In the genomic region with DNA sequence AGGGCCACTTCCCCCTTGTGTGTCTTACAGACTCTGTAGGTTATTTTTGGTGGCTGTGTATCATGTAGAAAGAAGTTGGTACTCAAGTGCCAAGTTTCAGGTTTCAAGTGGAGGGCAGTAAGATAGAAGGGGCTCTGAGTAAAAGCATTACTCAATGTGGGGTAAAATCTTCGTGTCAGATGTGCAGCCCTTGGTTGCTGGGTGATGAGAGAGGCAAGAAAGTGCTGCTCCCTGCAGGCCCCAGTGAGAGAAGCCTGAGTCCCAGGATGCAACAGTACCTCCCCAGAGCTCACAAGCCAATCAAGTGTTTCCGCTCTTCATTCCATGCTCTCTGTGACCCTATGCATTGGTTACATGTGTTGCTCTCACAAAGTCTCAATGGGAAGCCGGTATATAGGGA, we compare ENCODE assay signal across 28 mouse cellular contexts. TPM values are rescaled to one million over a fixed set of nuclear protein-coding genes. Genes with fewer than 3 reads are reported as not detected.
A peak's percentile ranks its signal among the peaks of the same experiment; 100 is the strongest.
DNase-seq lines count a peak whose midpoint lies in the region; ATAC-seq and TF ChIP-seq lines count a peak whose summit lies in the region.
"Had no signal": no experiment of that assay in that cellular context is flagged by ENCODE, and none has a peak within 500 bp of the region (broad histone marks: within the 10 kb centered on the region; RNA-seq: fewer than 3 reads in every experiment).

No protein-coding gene starts in this region.

- DNase-seq in CH12.LX (ENCODE audit: extremely low read depth) (peak; percentile 67), R1 (ENCODE audit: low read depth, low spot score) (peak; percentile 34)
- DNase-seq in induced T-regulatory cell, adult 2 months (ENCODE audit: low read depth) = peak; percentile 18
- no peak for DNase-seq in retina, postnatal 1 day
- no peak for DNase-seq in right cerebral cortex, postnatal 10 days (ENCODE audit: low spot score in 2 of 2)
- DNase-seq: adrenal gland, adult 8-10 months; adrenal gland, postnatal 14 days; adrenal gland, postnatal 36 days; B cell, adult 2 months; cerebellum, adult 11-12 months; cerebellum, adult 2 months; cerebellum, adult 9-11 months; cerebellum, postnatal 14 days; cerebellum, postnatal 36 days; embryo, embryonic 11 days had no signal

- peak overlapping the region; percentile 77 for H3K27ac ChIP-seq in CH12.LX (ENCODE audit: insufficient read depth, low read depth)
- H3K27ac ChIP-seq in hindbrain, embryonic 16.5 days (ENCODE audit: low read depth, low read length) = no peak overlapping the region
- H3K27ac ChIP-seq: embryonic facial prominence, embryonic 13.5 days; embryonic facial prominence, embryonic 15.5 days; forebrain, embryonic 10.5 days; forebrain, embryonic 12.5 days had no signal

- peak; percentile 33 for TF ChIP-seq RAD21 in CH12.LX (IDR thresholded peaks at IDR 0.05; ENCODE audit: low read depth, low read length)

- 0 out of 2 replicates have a peak overlapping the region, but pooled peaks have one; percentile 0 for H3K9ac ChIP-seq in CH12.LX (ENCODE audit: insufficient read depth, low read depth)
- H3K9ac ChIP-seq in hindbrain, embryonic 16.5 days (ENCODE audit: low read depth, low read length) = no peak overlapping the region
- H3K9ac ChIP-seq: embryonic facial prominence, embryonic 13.5 days; embryonic facial prominence, embryonic 15.5 days; forebrain, embryonic 12.5 days had no signal

- TF ChIP-seq POLR2A in CH12.LX (IDR thresholded peaks at IDR 0.05; ENCODE audit: low read depth, low read length) = no peak; the same call in 1 of the 2 replicates

- no peak for ATAC-seq in hindbrain, embryonic 16.5 days
- ATAC-seq: activated CD4-positive, CD25-positive, alpha-beta regulatory T cell, adult 4 months; CD4-positive, CD25-positive, alpha-beta regulatory T cell, adult 4 months; forebrain, embryonic 14.5 days; forebrain, embryonic 16.5 days; Patski had no signal

- peak in 1 of 2 experiments; percentile 50; a peak in 2 of 4 replicates for TF ChIP-seq CTCF in CH12.LX (conservative IDR thresholded peaks at IDR 0.05 in 1 of 2, IDR thresholded peaks at IDR 0.05 in 1 of 2; ENCODE audit: low read depth in 2 of 2, low read length in 2 of 2)

- in situ Hi-C loops in CH12.LX (cut with MboI; ENCODE audit: low pct_ligation_motif_present, low pct_unique_long_range_greater_than_20kb, low sequenced_read_pairs) = loop anchor here (5.0 kb wide), 1 partner anchor 49 kb away; the partner anchor contains the start of gene Chrnb4

- H3K79me2 ChIP-seq in CH12.LX (replicated peaks; ENCODE audit: control insufficient read depth, extremely low read depth, insufficient read depth, poor library complexity, severe bottlenecking) = no peaks in the 10 kb centered on the region

- H3K4me1 ChIP-seq in CH12.LX (ENCODE audit: control insufficient read depth in 1 of 2, insufficient read depth in 2 of 2) = peaks cover 21 to 26% of the 10 kb centered on the region in 2 experiments
- H3K4me1 ChIP-seq in hindbrain, embryonic 16.5 days (ENCODE audit: control insufficient read depth, insufficient read depth, low read depth, low read length) = no peaks in the 10 kb centered on the region
- H3K4me1 ChIP-seq: embryonic facial prominence, embryonic 13.5 days; embryonic facial prominence, embryonic 15.5 days; forebrain, embryonic 12.5 days had no signal

- dilution Hi-C loops in CH12.LX (cut with MboI; ENCODE audit: extremely low pct_ligation_motif_present, extremely low pct_unique_long_range_greater_than_20kb, low sequenced_read_pairs) = no loop called here

- H3K4me2 ChIP-seq in CH12.LX (ENCODE audit: insufficient read depth, low read depth, poor library complexity, severe bottlenecking) = peak overlapping the region; percentile 79
- no peak overlapping the region for H3K4me2 ChIP-seq in hindbrain, embryonic 16.5 days (ENCODE audit: low read length)
- H3K4me2 ChIP-seq: embryonic facial prominence, embryonic 13.5 days; embryonic facial prominence, embryonic 15.5 days; forebrain, embryonic 12.5 days had no signal

- WGBS in hindbrain, embryonic 16.5 days = 70% methylated on average over 3 of the region's 3 CpGs

- no peaks in the 10 kb centered on the region for H3K27me3 ChIP-seq in CH12.LX (replicated peaks)
- H3K27me3 ChIP-seq in hindbrain, embryonic 16.5 days (replicated peaks; ENCODE audit: control insufficient read depth, insufficient read depth, low read length) = no peaks in the 10 kb centered on the region; the same call in 1 of the 2 replicates
- H3K27me3 ChIP-seq: embryonic facial prominence, embryonic 13.5 days; embryonic facial prominence, embryonic 15.5 days; forebrain, embryonic 12.5 days; Patski had no signal

- no peak for TF ChIP-seq EP300 in CH12.LX (IDR thresholded peaks at IDR 0.05; ENCODE audit: low read length)

- H3K4me3 ChIP-seq in CH12.LX (replicated peaks in 1 of 3; ENCODE audit: low read depth in 2 of 3, low read length in 2 of 3, poor library complexity in 1 of 3) = peak overlapping the region in 1 of 3 experiments; percentile 17
- H3K4me3 ChIP-seq in hindbrain, embryonic 16.5 days (ENCODE audit: low read length) = no peak overlapping the region
- H3K4me3 ChIP-seq: embryonic facial prominence, embryonic 13.5 days; embryonic facial prominence, embryonic 15.5 days; erythroblast, embryonic 14.5 days; forebrain, embryonic 10.5 days; forebrain, embryonic 12.5 days had no signal

- no peaks in the 10 kb centered on the region for H3K36me3 ChIP-seq in CH12.LX (replicated peaks in 1 of 2; ENCODE audit: control insufficient read depth in 1 of 2, insufficient read depth in 1 of 2, low read length in 1 of 2)
- H3K36me3 ChIP-seq in hindbrain, embryonic 16.5 days (ENCODE audit: control insufficient read depth, insufficient read depth, low read length) = no peaks in the 10 kb centered on the region
- H3K36me3 ChIP-seq: embryonic facial prominence, embryonic 13.5 days; embryonic facial prominence, embryonic 15.5 days; forebrain, embryonic 10.5 days; forebrain, embryonic 12.5 days; G1E had no signal

- H3K9me3 ChIP-seq in CH12.LX (replicated peaks; ENCODE audit: low read length) = no peaks in the 10 kb centered on the region
- H3K9me3 ChIP-seq in hindbrain, embryonic 16.5 days (ENCODE audit: control insufficient read depth, low read length) = no peaks in the 10 kb centered on the region
- H3K9me3 ChIP-seq: embryonic facial prominence, embryonic 13.5 days; embryonic facial prominence, embryonic 15.5 days; forebrain, embryonic 10.5 days; forebrain, embryonic 12.5 days; G1E had no signal

TF ChIP-seq in CH12.LX, 34 proteins besides CTCF, POLR2A, EP300 and RAD21:
- TF ChIP-seq MYC (IDR thresholded peaks at IDR 0.05; ENCODE audit: low read depth, low read length) (peak; percentile 51; the same call in 1 of the 2 replicates), MEF2A (IDR thresholded peaks at IDR 0.05; ENCODE audit: borderline replicate concordance, low read depth, low read length) (peak; percentile 83; the same call in 1 of the 2 replicates), HCFC1 (IDR thresholded peaks at IDR 0.05; ENCODE audit: low read depth, low read length) (no peak), E2F4 (IDR thresholded peaks at IDR 0.05; ENCODE audit: insufficient replicate concordance, low read depth, low read length) (no peak), ZNF384 (IDR thresholded peaks at IDR 0.05; ENCODE audit: low read depth, low read length) (no peak), JUN (IDR thresholded peaks at IDR 0.05; ENCODE audit: insufficient read depth, low read depth, low read length) (no peak), BHLHE40 (IDR thresholded peaks at IDR 0.05; ENCODE audit: low read depth, low read length) (no peak), TBP (conservative IDR thresholded peaks at IDR 0.05; ENCODE audit: low read depth, low read length) (0 out of 2 replicates have a peak, but pooled peaks have one; percentile 65), MAX (IDR thresholded peaks at IDR 0.05; ENCODE audit: low read length) (0 out of 2 replicates have a peak, but pooled peaks have one; percentile 49)

RNA-seq across cellular contexts. Expression of gene Chrnb4, which starts 47.5 kb away (rescaled TPM):
- 0.13 and 0.17 TPM in 2 replicates for total RNA-seq in CH12.LX (2012; rRNA removed)
- not detected in 2 replicates for total RNA-seq in CH12.LX (2014; rRNA removed)
- polyA plus RNA-seq in CH12.LX (2012; ENCODE audit: insufficient read length, low read depth) = 0.08 and 0.23 TPM in 2 replicates
- 1.5 and 1.6 TPM in 2 replicates for polyA plus RNA-seq in hindbrain, embryonic 16.5 days (2015; fragmentation: Nextera tagmentation; extraction: Ambion mirVana)
- total RNA-seq: common myeloid progenitor, adult 5-6 weeks had no signal
- polyA plus RNA-seq: activated CD4-positive, CD25-positive, alpha-beta regulatory T cell, adult 4 months; CD4-positive, CD25-positive, alpha-beta regulatory T cell, adult 4 months; erythroblast, embryonic 14.5 days; G1E had no signal

RNA-seq across cellular contexts. Expression of gene Ube2q2, which starts 52.6 kb away (rescaled TPM):
- total RNA-seq in CH12.LX (2012; rRNA removed) (13.1 and 16.0 TPM in 2 replicates), CH12.LX (2014; rRNA removed) (24.1 and 25.7 TPM in 2 replicates)
- polyA plus RNA-seq in CH12.LX (2012; ENCODE audit: insufficient read length, low read depth) = 22.7 and 24.4 TPM in 2 replicates
- polyA plus RNA-seq in hindbrain, embryonic 16.5 days (2015; fragmentation: Nextera tagmentation; extraction: Ambion mirVana) = 17.7 and 37.0 TPM in 2 replicates

Comparison
In these comparisons a context has a peak if more than half of its experiments do, and no peak if none do; other contexts are left out.
1. DNase-seq: peak in CH12.LX (single experiment), R1 (single experiment) and induced T-regulatory cell, adult 2 months (single experiment); none in retina, postnatal 1 day (single experiment) and right cerebral cortex, postnatal 10 days (0 of 2).